In genomic region chr7:25006586-25007364, GRCm38 (mm10) we compare ENCODE assay signal across 9 mouse cellular contexts. TPM values are rescaled to one million over a fixed set of nuclear protein-coding genes. Genes with fewer than 3 reads are reported as not detected.
DNase-seq lines count a peak whose midpoint lies in the region; TF ChIP-seq lines count a peak whose summit lies in the region.
"Had no signal": no experiment of that assay in that cellular context is flagged by ENCODE, and none has a peak within 500 bp of the region (broad histone marks: within the 10 kb centered on the region; RNA-seq: fewer than 3 reads in every experiment).

No protein-coding gene starts in this region.

- DNase-seq in heart, adult 11 months, result peak; percentile 93
- no peak for DNase-seq in heart, postnatal 14 days
- DNase-seq in left cerebral cortex, postnatal 14 days (ENCODE audit: low spot score in 2 of 2), result peak; percentile 64 to 87
- DNase-seq in monocyte, adult 2 months (ENCODE audit: low read depth in 1 of 2, low spot score in 2 of 2), result peak; percentile 83 to 85
- DNase-seq in Muller cell, postnatal 12 days (ENCODE audit: inconsistent ontology term), result no peak
- no peak for DNase-seq in gastrocnemius, adult 8-10 months (ENCODE audit: low spot score in 2 of 2)
- DNase-seq in thymus, postnatal 25 days, result no peak

- peaks cover 4% of the 10 kb centered on the region; the same call in 1 of the 2 replicates for H3K4me1 ChIP-seq in bone marrow, adult 2 months (ENCODE audit: control insufficient read depth, insufficient read depth, low read length)

- TF ChIP-seq CTCF in bone marrow, adult 2 months (IDR thresholded peaks at IDR 0.05; ENCODE audit: control insufficient read depth, insufficient read depth, low read length), result no peak

- intact Hi-C loops in heart, postnatal 14 days (cut with DNase I), result no loop called here
- intact Hi-C loops in left cerebral cortex, postnatal 14 days (cut with DNase I), result loop anchor here (5.0 kb wide), 1 partner anchor 66 kb away; the partner anchor contains the start of genes Grik5 and Zfp574

- WGBS in bone marrow, adult 2 months, result 39% methylated on average over 12 of the region's 12 CpGs

- no peak for TF ChIP-seq POLR2A in bone marrow, adult 2 months (IDR thresholded peaks at IDR 0.05; ENCODE audit: borderline replicate concordance, control insufficient read depth, low read depth, low read length)

- peak overlapping the region; percentile 37 for H3K4me3 ChIP-seq in bone marrow, adult 2 months (replicated peaks; ENCODE audit: control insufficient read depth, low read depth, low read length)

- peak overlapping the region; percentile 86 for H3K27ac ChIP-seq in bone marrow, adult 2 months (ENCODE audit: control insufficient read depth, insufficient read depth, low read depth, low read length, poor library complexity)
- H3K27ac ChIP-seq: lung, embryonic 15.5 days had no signal

RNA-seq across cellular contexts. Expression of gene Atp1a3, which starts 1.0 kb away (rescaled TPM):
- total RNA-seq in heart, postnatal 14 days (2021), result under 1 TPM; 0.62 to 0.80 TPM
- 6.1 and 13.9 TPM in 2 replicates for polyA plus RNA-seq in bone marrow, adult 2 months (2011; ENCODE audit: insufficient read depth, insufficient read length, low replicate concordance, missing spikeins)
- total RNA-seq in left cerebral cortex, postnatal 14 days (2021), result 1,000 to 10,000 TPM; 2,091 to 2,391 TPM
- total RNA-seq in gastrocnemius, adult 8-10 months (2022), result under 1 TPM; 0.25 to 0.58 (median 0.46) TPM

RNA-seq across cellular contexts. Expression of gene Rabac1, which starts 34.2 kb away (rescaled TPM):
- 100 to 1,000 TPM; 289 to 303 TPM for total RNA-seq in heart, postnatal 14 days (2021)
- polyA plus RNA-seq in bone marrow, adult 2 months (2011; ENCODE audit: insufficient read depth, insufficient read length, low replicate concordance, missing spikeins), result 31.0 and 76.4 TPM in 2 replicates
- 100 to 1,000 TPM; 303 to 313 TPM for total RNA-seq in left cerebral cortex, postnatal 14 days (2021)
- 100 to 1,000 TPM; 255 to 297 (median 267) TPM for total RNA-seq in gastrocnemius, adult 8-10 months (2022)

Comparison
In these comparisons a context has a peak if more than half of its experiments do, and no peak if none do; other contexts are left out.
1. DNase-seq: peak in heart, adult 11 months (single experiment), left cerebral cortex, postnatal 14 days (2 of 2) and monocyte, adult 2 months (2 of 2); none in heart, postnatal 14 days (0 of 2), Muller cell, postnatal 12 days (single experiment), gastrocnemius, adult 8-10 months (0 of 2) and thymus, postnatal 25 days (single experiment).
2. RNA of gene Atp1a3, which starts 1.0 kb away (total RNA-seq): 2,091 to 2,391 TPM in left cerebral cortex, postnatal 14 days; 0.62 to 0.80 TPM in heart, postnatal 14 days and 0.25 to 0.58 TPM in gastrocnemius, adult 8-10 months; every median in the first group is over 1,000 times any median in the second.